Mouse (Mus musculus): ENCODE results near the gene Ppp1r15b. TPM values are rescaled to one million over a fixed set of nuclear protein-coding genes. Genes with fewer than 3 reads are reported as not detected.

Ppp1r15b gene
- polyA plus RNA-seq, 1 experiment, result 2.5 TPM

DNA sequence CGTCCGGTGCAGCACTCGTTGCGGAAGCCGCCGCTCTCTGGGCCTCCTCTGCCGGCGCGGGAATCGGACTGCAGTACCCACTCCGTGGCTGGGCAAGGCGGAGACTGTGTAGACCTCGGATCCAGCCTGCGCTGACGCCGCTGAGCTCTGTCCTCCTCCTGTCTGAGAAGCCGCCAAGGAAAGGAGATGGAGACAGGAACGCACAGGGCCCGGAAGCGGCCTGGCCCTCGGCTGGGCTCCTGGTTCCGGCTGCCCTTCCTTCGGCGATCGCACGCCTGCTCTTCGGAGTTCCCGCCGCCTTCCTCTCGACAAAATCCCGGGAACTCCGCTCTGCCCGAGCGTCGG is 590 bp downstream of the Ppp1r15b start:
- no peaks in the 10 kb centered on the region for H3K27me3 ChIP-seq (ENCODE audit: control insufficient read depth)
- H3K9me3 ChIP-seq (ENCODE audit: control insufficient read depth, low read length), result no peaks in the 10 kb centered on the region
- peaks cover 40% of the 10 kb centered on the region for H3K4me1 ChIP-seq (ENCODE audit: control insufficient read depth)
- H3K36me3 ChIP-seq (ENCODE audit: control insufficient read depth), result peaks cover 50% of the 10 kb centered on the region
- no peak for TF ChIP-seq TAL1 (IDR thresholded peaks at IDR 0.05; ENCODE audit: low read length)
- no peak for TF ChIP-seq GATA1 (IDR thresholded peaks at IDR 0.05; ENCODE audit: low read length)
- peak overlapping the region; percentile 87 for H3K4me3 ChIP-seq (replicated peaks)

DNA sequence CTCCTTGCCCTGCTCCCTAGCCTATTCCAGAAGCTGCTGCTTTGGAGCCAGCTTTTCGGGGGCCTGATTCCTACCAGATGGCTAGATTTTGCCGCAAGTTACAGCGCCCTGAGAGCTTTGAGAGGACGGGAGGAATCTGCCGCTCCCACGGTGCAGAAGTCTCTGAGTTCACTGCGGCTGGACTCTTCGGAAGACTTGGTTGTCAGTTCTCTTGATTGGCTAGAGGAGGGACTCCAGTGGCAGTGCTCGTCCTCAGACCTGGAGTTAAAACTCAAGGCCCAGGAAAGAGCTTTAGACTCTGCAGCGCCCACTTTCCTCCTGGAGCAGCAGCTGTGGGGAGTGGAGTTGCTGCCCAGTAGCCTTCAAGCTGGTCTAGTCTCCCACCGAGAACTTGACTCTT is 993 bp downstream of the Ppp1r15b start:
- Histone ChIP-seq H3K4me1 (ENCODE audit: control insufficient read depth) (peaks cover 42% of the 10 kb centered on the region), H3K27me3 (ENCODE audit: control insufficient read depth) (no peaks in the 10 kb centered on the region), H3K36me3 (ENCODE audit: control insufficient read depth) (peaks cover 54% of the 10 kb centered on the region), H3K4me3 (replicated peaks) (peak overlapping the region; percentile 87), H3K9me3 (ENCODE audit: control insufficient read depth, low read length) (no peaks in the 10 kb centered on the region)
- TF ChIP-seq TAL1 (IDR thresholded peaks at IDR 0.05; ENCODE audit: low read length) (no peak), GATA1 (IDR thresholded peaks at IDR 0.05; ENCODE audit: low read length) (no peak)

DNA sequence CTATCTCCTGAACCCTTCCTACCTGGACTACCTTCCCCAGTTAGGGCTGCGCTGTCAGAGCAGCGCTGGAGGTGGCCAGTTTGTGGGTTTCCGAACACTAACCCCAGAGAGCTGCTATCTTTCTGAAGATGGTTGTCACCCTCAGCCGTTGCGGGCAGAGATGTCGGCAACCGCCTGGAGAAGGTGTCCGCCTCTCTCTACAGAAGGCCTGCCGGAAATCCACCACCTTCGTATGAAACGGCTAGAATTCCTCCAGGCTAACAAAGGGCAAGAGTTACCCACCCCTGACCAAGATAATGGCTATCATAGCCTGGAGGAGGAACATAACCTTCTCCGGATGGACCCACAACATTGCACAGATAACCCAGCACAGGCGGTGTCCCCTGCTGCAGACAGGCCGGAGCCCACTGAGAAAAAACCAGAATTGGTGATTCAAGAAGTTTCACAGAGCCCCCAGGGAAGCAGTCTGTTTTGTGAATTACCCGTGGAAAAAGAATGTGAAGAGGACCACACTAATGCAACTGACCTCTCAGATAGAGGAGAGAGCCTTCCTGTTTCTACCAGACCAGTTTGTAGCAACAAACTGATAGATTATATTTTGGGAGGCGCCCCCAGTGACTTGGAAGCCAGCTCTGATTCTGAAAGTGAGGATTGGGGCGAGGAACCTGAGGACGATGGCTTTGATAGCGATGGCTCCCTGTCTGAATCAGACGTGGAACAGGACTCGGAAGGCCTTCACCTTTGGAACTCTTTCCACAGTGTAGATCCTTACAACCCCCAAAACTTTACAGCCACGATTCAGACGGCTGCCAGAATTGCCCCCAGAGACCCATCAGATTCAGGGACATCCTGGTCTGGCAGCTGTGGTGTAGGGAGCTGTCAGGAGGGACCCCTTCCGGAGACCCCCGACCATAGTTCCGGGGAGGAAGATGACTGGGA is 1.7 kb downstream of the Ppp1r15b start:
- peaks cover 61% of the 10 kb centered on the region for H3K36me3 ChIP-seq (ENCODE audit: control insufficient read depth)
- H3K27me3 ChIP-seq (ENCODE audit: control insufficient read depth), result no peaks in the 10 kb centered on the region
- peaks cover 44% of the 10 kb centered on the region for H3K4me1 ChIP-seq (ENCODE audit: control insufficient read depth)
- TF ChIP-seq TAL1 (IDR thresholded peaks at IDR 0.05; ENCODE audit: low read length), result no peak
- TF ChIP-seq GATA1 (IDR thresholded peaks at IDR 0.05; ENCODE audit: low read length), result no peak
- H3K9me3 ChIP-seq (ENCODE audit: control insufficient read depth, low read length), result no peaks in the 10 kb centered on the region
- peak overlapping the region; percentile 87 for H3K4me3 ChIP-seq (replicated peaks)

DNA sequence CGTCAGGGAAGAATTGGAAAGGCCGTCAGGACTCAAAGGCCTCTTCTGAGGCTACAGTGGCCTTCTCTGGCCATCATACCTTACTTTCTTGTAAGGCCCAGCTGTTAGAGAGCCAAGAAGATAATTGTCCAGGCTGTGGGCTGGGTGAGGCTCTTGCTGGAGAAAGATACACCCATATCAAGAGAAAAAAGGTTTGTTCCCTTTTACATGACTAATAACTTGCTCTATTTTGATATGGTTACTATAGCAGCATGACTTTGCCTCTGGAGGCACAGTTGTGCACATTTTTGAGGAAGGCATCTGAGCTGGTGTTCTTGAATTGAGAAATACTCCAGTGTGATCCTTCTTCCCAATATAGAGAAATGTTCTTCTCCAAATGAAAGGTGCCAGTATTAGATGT is 2.5 kb downstream of the Ppp1r15b start:
- H3K4me3 ChIP-seq (replicated peaks), result peak overlapping the region; percentile 87
- H3K4me1 ChIP-seq (ENCODE audit: control insufficient read depth), result peaks cover 45% of the 10 kb centered on the region
- peaks cover 69% of the 10 kb centered on the region for H3K36me3 ChIP-seq (ENCODE audit: control insufficient read depth)
- TF ChIP-seq TAL1 (IDR thresholded peaks at IDR 0.05; ENCODE audit: low read length) (peak; percentile 75), GATA1 (IDR thresholded peaks at IDR 0.05; ENCODE audit: low read length) (peak; percentile 61; the same call in 1 of the 2 replicates)
- no peaks in the 10 kb centered on the region for H3K9me3 ChIP-seq (ENCODE audit: control insufficient read depth, low read length)
- H3K27me3 ChIP-seq (ENCODE audit: control insufficient read depth), result no peaks in the 10 kb centered on the region

DNA sequence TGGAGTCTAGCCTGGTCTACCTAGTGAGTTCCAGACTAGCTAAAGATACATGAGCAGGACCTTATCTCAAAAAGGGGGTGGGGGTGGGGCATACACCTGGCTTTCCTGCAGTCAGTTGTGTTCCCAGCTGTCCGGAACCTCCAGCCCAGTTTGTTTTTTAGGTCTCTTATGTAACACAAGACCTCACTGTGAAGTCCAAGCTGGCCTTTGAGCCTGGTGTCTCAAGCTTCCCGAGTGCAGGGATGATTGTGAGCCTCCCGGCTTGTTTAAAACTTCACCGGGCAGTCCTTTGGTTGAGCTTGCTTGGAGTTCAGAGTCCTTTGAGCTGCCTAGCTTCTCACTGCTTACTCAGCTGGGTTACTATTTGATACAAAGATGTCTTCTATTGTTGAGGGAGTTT is 3.1 kb downstream of the Ppp1r15b start:
- Histone ChIP-seq H3K27me3 (ENCODE audit: control insufficient read depth) (no peaks in the 10 kb centered on the region), H3K9me3 (ENCODE audit: control insufficient read depth, low read length) (no peaks in the 10 kb centered on the region), H3K4me1 (ENCODE audit: control insufficient read depth) (peaks cover 46% of the 10 kb centered on the region), H3K4me3 (replicated peaks) (peak overlapping the region; percentile 87), H3K36me3 (ENCODE audit: control insufficient read depth) (peaks cover 76% of the 10 kb centered on the region)
- TF ChIP-seq GATA1 (IDR thresholded peaks at IDR 0.05; ENCODE audit: low read length) (no peak), TAL1 (IDR thresholded peaks at IDR 0.05; ENCODE audit: low read length) (no peak)

GRCm38 (mm10) chr1:133134881-133135280 is 3.9 kb downstream of the Ppp1r15b start:
- H3K4me3 ChIP-seq (replicated peaks), result peak overlapping the region; percentile 87

GRCm38 (mm10) chr1:133135808-133136207 is 4.9 kb downstream of the Ppp1r15b start:
- peaks cover 29% of the 10 kb centered on the region for H3K4me1 ChIP-seq (ENCODE audit: control insufficient read depth)
- no peak for TF ChIP-seq GATA1 (IDR thresholded peaks at IDR 0.05; ENCODE audit: low read length)
- no peak for TF ChIP-seq TAL1 (IDR thresholded peaks at IDR 0.05; ENCODE audit: low read length)
- peaks cover 93% of the 10 kb centered on the region for H3K36me3 ChIP-seq (ENCODE audit: control insufficient read depth)
- peak overlapping the region; percentile 87 for H3K4me3 ChIP-seq (replicated peaks)
- H3K9me3 ChIP-seq (ENCODE audit: control insufficient read depth, low read length), result no peaks in the 10 kb centered on the region
- no peaks in the 10 kb centered on the region for H3K27me3 ChIP-seq (ENCODE audit: control insufficient read depth)

More at GRCm38 (mm10) chr1:133134881-133135280, 3.9 kb downstream of the Ppp1r15b start:
- TF ChIP-seq GATA1 (IDR thresholded peaks at IDR 0.05; ENCODE audit: low read length) (no peak), TAL1 (IDR thresholded peaks at IDR 0.05; ENCODE audit: low read length) (no peak)
- Histone ChIP-seq H3K4me1 (ENCODE audit: control insufficient read depth) (peaks cover 38% of the 10 kb centered on the region), H3K36me3 (ENCODE audit: control insufficient read depth) (peaks cover 84% of the 10 kb centered on the region), H3K9me3 (ENCODE audit: control insufficient read depth, low read length) (no peaks in the 10 kb centered on the region), H3K27me3 (ENCODE audit: control insufficient read depth) (no peaks in the 10 kb centered on the region)

GRCm38 (mm10) chr1:133138401-133138800 is 7.5 kb downstream of the Ppp1r15b start:
- no peaks in the 10 kb centered on the region for H3K9me3 ChIP-seq (ENCODE audit: control insufficient read depth, low read length)
- no peak overlapping the region for H3K4me3 ChIP-seq (replicated peaks)
- peaks cover 98% of the 10 kb centered on the region for H3K36me3 ChIP-seq (ENCODE audit: control insufficient read depth)
- TF ChIP-seq TAL1 (IDR thresholded peaks at IDR 0.05; ENCODE audit: low read length) (no peak), GATA1 (IDR thresholded peaks at IDR 0.05; ENCODE audit: low read length) (no peak)
- H3K4me1 ChIP-seq (ENCODE audit: control insufficient read depth), result peaks cover 32% of the 10 kb centered on the region
- H3K27me3 ChIP-seq (ENCODE audit: control insufficient read depth), result no peaks in the 10 kb centered on the region
